Mouse (Mus musculus) liver, adult 2 months (tissue): ENCODE results near the gene Mpo. TPM values are rescaled to one million over a fixed set of nuclear protein-coding genes. Genes with fewer than 3 reads are reported as not detected.

ENCODE experiments used
- DNase-seq: peaks from one replicate; pipeline ENCODE4 v3.0.0-alpha.2; 2011; ENCODE audit warnings: low read depth, low spot score; ENCODE audit errors: extremely low read depth
- H3K27ac ChIP-seq: fragments of 200-500 bp; replicated peaks from 2 replicates; pipeline ENCODE4 v1.5.1; 2012; ENCODE audit warnings: low read depth, mild to moderate bottlenecking, control low read depth, inconsistent platforms, low read length; ENCODE audit not compliant: insufficient read depth
- H3K27me3 ChIP-seq: fragments of 200-500 bp; 2 replicates; pipeline ENCODE4 v1.6.1; 2012; ENCODE audit warnings: mild to moderate bottlenecking, moderate library complexity, low read length, inconsistent platforms; ENCODE audit not compliant: control insufficient read depth, insufficient read depth
- H3K36me3 ChIP-seq: fragments of 200-500 bp; 2 replicates; pipeline ENCODE4 v1.6.1; 2012; ENCODE audit warnings: low read length, inconsistent platforms; ENCODE audit not compliant: control insufficient read depth, insufficient read depth
- H3K4me1 ChIP-seq: fragments of 200-500 bp; 2 replicates; pipeline ENCODE4 v1.6.1; 2011; ENCODE audit warnings: low read length; ENCODE audit not compliant: control insufficient read depth, insufficient read depth
- H3K4me3 ChIP-seq: fragments of 200-500 bp; 2 replicates; pipeline ENCODE4 v1.5.1; 2011; ENCODE audit warnings: low read depth, mild to moderate bottlenecking, control low read depth, low read length, moderate library complexity; ENCODE audit not compliant: insufficient read depth
- H3K79me2 ChIP-seq: fragments of 200-500 bp; 2 replicates; pipeline ENCODE4 v1.6.1; 2012; ENCODE audit warnings: inconsistent platforms, mild to moderate bottlenecking, low read length, moderate library complexity; ENCODE audit not compliant: control insufficient read depth, insufficient read depth
- H3K9ac ChIP-seq: fragments of 200-500 bp; 2 replicates; pipeline ENCODE4 v1.6.1; 2012; ENCODE audit warnings: low read depth, mild to moderate bottlenecking, control low read depth, inconsistent platforms, low read length
- CTCF ChIP-seq: fragments of 200-500 bp; IDR thresholded peaks from 2 replicates; pipeline ENCODE4 v1.5.1; 2011; ENCODE audit warnings: low read depth, low read length, control low read depth
- POLR2A ChIP-seq: fragments of 200-500 bp; IDR thresholded peaks from 2 replicates; pipeline ENCODE4 v1.6.1; 2011; ENCODE audit warnings: low read length, control low read depth; ENCODE audit not compliant: insufficient read depth; ENCODE audit errors: extremely low read depth
- WGBS: fragments of 180-500 bp; shearing (Covaris S2); methylation state at CpG from one replicate; pipeline ENCODE4 v1.1.7; 2018; 5-methylcytosine and 5-hydroxymethylcytosine counted together
- polyA plus RNA-seq: library from polyadenylated mRNA; depleted of rRNA; stranded (reverse); fragments of >200 nt; gene quantifications from 2 replicates; pipeline ENCODE4 v1.2.3, GENCODE M21; 2012; rRNA removed
- total RNA-seq: library from RNA; depleted of rRNA; stranded (reverse); fragments of >200 nt; gene quantifications from 2 replicates; pipeline ENCODE4 v1.2.3, GENCODE M21; 2014; rRNA removed

Mpo gene
- total RNA-seq (not detected in 2 replicates), polyA plus RNA-seq (0.06 TPM in 1 of 2 replicates, not detected in the other)

GRCm38 (mm10) chr11:87793460-87793859 is at the start of gene Mpo:
Gene Mpo (plus strand): TSS chr11:87793581.
- Histone ChIP-seq H3K9ac (no peak within 1 kb of the TSS), H3K79me2 (no peaks in the 10 kb centered on the region), H3K36me3 (no peaks in the 10 kb centered on the region), H3K4me1 (no peaks in the 10 kb centered on the region), H3K4me3 (no peak within 1 kb of the TSS), H3K27me3 (no peaks in the 10 kb centered on the region), H3K27ac (no peak within 1 kb of the TSS)
- TF ChIP-seq CTCF (no peak), POLR2A (no peak)
- 54% methylated on average over 3 of the region's 3 CpGs for WGBS
- no peak for DNase-seq

- 94% methylated on average over 3 of the region's 3 CpGs for WGBS
Observed at GRCm38 (mm10) chr11:87743691-87744090, 49.7 kb upstream of the Mpo start.

DNA sequence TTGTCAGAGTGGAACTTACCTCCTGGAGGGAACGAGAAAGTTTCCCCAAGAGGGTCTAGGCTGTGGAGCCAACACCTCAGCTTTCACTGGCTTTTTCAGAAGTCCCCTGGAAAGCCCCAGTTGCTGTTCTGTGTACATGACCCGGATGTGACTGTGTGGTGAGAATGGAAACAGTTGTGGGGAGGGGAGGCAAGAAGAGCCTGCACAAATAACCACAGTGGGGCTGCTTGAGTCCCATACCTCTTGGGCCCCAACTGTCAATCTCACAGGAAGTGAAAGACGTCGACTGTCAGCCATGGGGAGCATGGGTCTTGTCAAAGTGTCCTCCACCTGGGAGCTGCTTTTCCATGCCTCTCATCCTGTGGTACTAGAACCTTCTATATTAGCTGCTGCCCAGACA is 48.4 kb upstream of the Mpo start:
- WGBS = 74% methylated on average over 4 of the region's 4 CpGs
- H3K79me2 ChIP-seq = no peaks in the 10 kb centered on the region
- no peaks in the 10 kb centered on the region for H3K27me3 ChIP-seq
- no peak overlapping the region for H3K27ac ChIP-seq
- H3K9ac ChIP-seq = no peak overlapping the region
- no peak for TF ChIP-seq CTCF
- no peak for TF ChIP-seq POLR2A
- peaks cover 16% of the 10 kb centered on the region for H3K36me3 ChIP-seq
- DNase-seq = no peak
- no peak overlapping the region for H3K4me3 ChIP-seq
- no peaks in the 10 kb centered on the region for H3K4me1 ChIP-seq

More at GRCm38 (mm10) chr11:87743691-87744090, 49.7 kb upstream of the Mpo start:
- Histone ChIP-seq H3K27ac (no peak overlapping the region), H3K4me1 (no peaks in the 10 kb centered on the region), H3K79me2 (no peaks in the 10 kb centered on the region), H3K27me3 (no peaks in the 10 kb centered on the region), H3K4me3 (no peak overlapping the region), H3K9ac (no peak overlapping the region), H3K36me3 (peaks cover 16% of the 10 kb centered on the region)
- no peak for TF ChIP-seq CTCF
- TF ChIP-seq POLR2A = no peak
- DNase-seq = no peak

- no peak overlapping the region for H3K4me3 ChIP-seq
- DNase-seq = no peak
- TF ChIP-seq POLR2A = no peak
- WGBS = 78% methylated on average over 9 of the region's 9 CpGs
- no peaks in the 10 kb centered on the region for H3K79me2 ChIP-seq
- H3K4me1 ChIP-seq = no peaks in the 10 kb centered on the region
- H3K27me3 ChIP-seq = no peaks in the 10 kb centered on the region
- no peak overlapping the region for H3K9ac ChIP-seq
- H3K36me3 ChIP-seq = peaks cover 12% of the 10 kb centered on the region
- no peak overlapping the region for H3K27ac ChIP-seq
Observed at GRCm38 (mm10) chr11:87745632-87746555, 47.5 kb upstream of the Mpo start.

- no peaks in the 10 kb centered on the region for H3K79me2 ChIP-seq
- DNase-seq = no peak
- H3K36me3 ChIP-seq = peaks cover 6% of the 10 kb centered on the region
- no peaks in the 10 kb centered on the region for H3K27me3 ChIP-seq
- H3K4me3 ChIP-seq = no peak overlapping the region
- no peak overlapping the region for H3K27ac ChIP-seq
- 94% methylated on average over 5 of the region's 5 CpGs for WGBS
- no peaks in the 10 kb centered on the region for H3K4me1 ChIP-seq
- TF ChIP-seq CTCF (no peak), POLR2A (no peak)
- no peak overlapping the region for H3K9ac ChIP-seq
Observed at GRCm38 (mm10) chr11:87747312-87747711, 46.1 kb upstream of the Mpo start.

DNA sequence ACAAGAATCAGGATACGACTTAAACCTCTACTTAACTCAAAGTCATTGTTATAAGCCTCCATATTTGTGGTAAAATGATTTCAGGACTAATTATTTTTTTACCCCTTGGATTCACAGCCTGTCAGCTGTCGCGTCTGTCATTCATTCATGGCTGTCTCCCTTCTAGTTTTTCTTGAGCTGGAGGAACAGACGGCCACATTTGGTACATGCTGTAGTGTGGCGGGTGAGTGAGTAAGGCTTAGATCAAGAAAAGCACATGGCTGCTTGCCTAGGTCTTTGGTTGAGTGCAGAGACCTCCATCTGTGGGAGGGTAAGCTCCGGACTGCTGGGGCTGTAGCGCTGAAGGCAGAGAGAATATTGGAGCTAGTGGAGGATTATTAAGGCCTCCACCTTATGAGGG is 45.7 kb upstream of the Mpo start:
- no peak overlapping the region for H3K4me3 ChIP-seq
- peaks cover 6% of the 10 kb centered on the region for H3K36me3 ChIP-seq
- no peak overlapping the region for H3K9ac ChIP-seq
- DNase-seq = no peak
- 90% methylated on average over 7 of the region's 7 CpGs for WGBS
- H3K27ac ChIP-seq = no peak overlapping the region
- H3K4me1 ChIP-seq = no peaks in the 10 kb centered on the region
- no peaks in the 10 kb centered on the region for H3K27me3 ChIP-seq
- H3K79me2 ChIP-seq = no peaks in the 10 kb centered on the region
- no peak for TF ChIP-seq POLR2A
- no peak for TF ChIP-seq CTCF
